Comparison of ENCODE assay signal across 8 mouse cellular contexts in genomic region chr1:156955926-156956760, GRCm38 (mm10). TPM values are rescaled to one million over a fixed set of nuclear protein-coding genes. Genes with fewer than 3 reads are reported as not detected.
DNase-seq lines count a peak whose midpoint lies in the region; ATAC-seq and TF ChIP-seq lines count a peak whose summit lies in the region.

No protein-coding gene starts in this region.

- no peak overlapping the region for H3K27ac ChIP-seq in gastrocnemius, adult 2 months
- H3K27ac ChIP-seq in heart, embryonic 13.5 days (replicated peaks), result 0 out of 2 replicates have a peak overlapping the region, but pooled peaks have one; percentile 20
- H3K27ac ChIP-seq in thymus, adult 2 months (ENCODE audit: control insufficient read depth, insufficient read depth, low read length), result peak overlapping the region; percentile 52; the same call in 1 of the 2 replicates

- H3K27me3 ChIP-seq in heart, embryonic 13.5 days (replicated peaks), result no peaks in the 10 kb centered on the region
- H3K27me3 ChIP-seq in thymus, adult 2 months (ENCODE audit: control insufficient read depth, insufficient read depth, low read length), result no peaks in the 10 kb centered on the region

- TF ChIP-seq CTCF in gastrocnemius, adult 2 months (IDR thresholded peaks at IDR 0.05), result no peak
- TF ChIP-seq CTCF in thymus, adult 2 months (IDR thresholded peaks at IDR 0.05; ENCODE audit: borderline replicate concordance, control insufficient read depth, extremely low read depth, insufficient read depth, low read length, poor library complexity), result no peak

- intact Hi-C loops in gastrocnemius, adult 2 months (cut with DNase I), result no loop called here

- peak overlapping the region; percentile 29 for H3K4me2 ChIP-seq in heart, embryonic 13.5 days

- no peaks in the 10 kb centered on the region for H3K9me3 ChIP-seq in heart, embryonic 13.5 days

- no peak for TF ChIP-seq POLR2A in thymus, adult 2 months (IDR thresholded peaks at IDR 0.05; ENCODE audit: control insufficient read depth, extremely low read depth, insufficient read depth, low read length, poor library complexity)

- no peak overlapping the region for H3K4me3 ChIP-seq in gastrocnemius, adult 2 months
- no peak overlapping the region for H3K4me3 ChIP-seq in heart, embryonic 13.5 days
- 0 out of 2 replicates have a peak overlapping the region, but pooled peaks have one; percentile 17 for H3K4me3 ChIP-seq in thymus, adult 2 months (ENCODE audit: control insufficient read depth, insufficient read depth, low read length)

- no peaks in the 10 kb centered on the region for H3K36me3 ChIP-seq in heart, embryonic 13.5 days
- no peaks in the 10 kb centered on the region for H3K36me3 ChIP-seq in thymus, adult 2 months (ENCODE audit: control insufficient read depth, insufficient read depth, low read length)

- ATAC-seq in heart, embryonic 13.5 days (ENCODE audit: extremely low read depth, insufficient number of reproducible peaks, low FRiP score, low TSS enrichment), result no peak

- 48% methylated on average over 17 of the region's 17 CpGs for WGBS in heart, embryonic 13.5 days
- WGBS in thymus, adult 2 months, result 64% methylated on average over 17 of the region's 17 CpGs

- H3K9ac ChIP-seq in heart, embryonic 13.5 days, result no peak overlapping the region

- peaks cover 44% of the 10 kb centered on the region for H3K4me1 ChIP-seq in heart, embryonic 13.5 days
- peaks cover 10% of the 10 kb centered on the region for H3K4me1 ChIP-seq in thymus, adult 2 months (replicated peaks; ENCODE audit: control insufficient read depth, insufficient read depth, low read length)

- peak; percentile 16 for DNase-seq in gastrocnemius, postnatal 10 days
- no peak for DNase-seq in gastrocnemius, adult 2 months
- DNase-seq in lung, postnatal 14 days, result peak; percentile 13
- DNase-seq in thymus, adult 2 months, result peak; percentile 56
- no peak for DNase-seq in layer of hippocampus, postnatal 10 days (ENCODE audit: low spot score in 2 of 2)
- no peak for DNase-seq in cerebellum, adult 8-10 months
- DNase-seq in layer of hippocampus, postnatal 25 days (ENCODE audit: extremely low spot score in 1 of 2, low spot score in 1 of 2), result no peak

RNA-seq across cellular contexts. Expression of gene Ralgps2, which starts 16.7 kb away (rescaled TPM):
- 10 to 100 TPM in 1 of 2 experiments, 1 to 10 TPM in 1; 8.4 to 17.6 TPM for total RNA-seq in gastrocnemius, postnatal 10 days (2021)
- total RNA-seq in gastrocnemius, adult 2 months (2021), result 1 to 10 TPM; 1.5 to 1.9 TPM
- polyA plus RNA-seq in heart, embryonic 13.5 days (2015; fragmentation: Nextera tagmentation; extraction: Ambion mirVana), result 44.2 and 57.4 TPM in 2 replicates
- polyA plus RNA-seq in thymus, adult 2 months (2012; rRNA removed), result 25.2 and 28.9 TPM in 2 replicates
- total RNA-seq in layer of hippocampus, postnatal 10 days (2021), result 100 to 1,000 TPM in 1 of 2 experiments, 10 to 100 TPM in 1; 93.3 to 101 TPM
- 10 to 100 TPM; 64.5 to 69.2 TPM for total RNA-seq in layer of hippocampus, postnatal 25 days (2021)

Comparison
In these comparisons a context has a peak if more than half of its experiments do, and no peak if none do; other contexts are left out.
1. DNase-seq: peak in gastrocnemius, postnatal 10 days (single experiment), lung, postnatal 14 days (single experiment) and thymus, adult 2 months (single experiment); none in gastrocnemius, adult 2 months (single experiment), layer of hippocampus, postnatal 10 days (0 of 2), cerebellum, adult 8-10 months (single experiment) and layer of hippocampus, postnatal 25 days (0 of 2).